Mouse (Mus musculus): ENCODE data around the gene Itga3.

DNA sequence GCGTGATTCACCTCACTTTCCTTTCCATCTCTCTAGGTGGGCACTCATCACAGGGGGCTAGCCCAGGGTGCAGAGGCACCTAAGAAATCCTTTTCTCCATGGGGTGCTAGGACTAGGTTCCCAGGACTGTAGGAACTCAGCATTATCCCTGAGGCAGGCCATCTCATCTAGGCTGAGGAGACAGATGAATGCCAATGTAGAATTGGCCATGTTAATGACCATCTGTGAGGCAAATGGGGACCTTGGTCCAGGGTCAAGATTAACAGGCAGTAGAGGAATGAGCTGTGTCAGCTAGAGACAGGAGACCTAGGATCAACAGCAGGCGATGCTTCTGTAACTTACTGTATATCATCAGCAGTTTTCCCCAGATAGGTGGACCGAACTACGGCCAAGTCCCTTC, 36.8 kb downstream of the Itga3 start:
- no peak for TF ChIP-seq CTCF (IDR thresholded peaks at IDR 0.05; ENCODE audit: control insufficient read depth, insufficient read depth, insufficient read length)
- no peak for TF ChIP-seq MYOG (IDR thresholded peaks at IDR 0.05; ENCODE audit: control insufficient read depth, extremely low read depth, insufficient read length)
